Mouse (Mus musculus) kidney, postnatal 36 days (tissue): ENCODE measurements around the gene E130114P18Rik.

Experiments used
- DNase-seq, 2 experiments: peaks; one replicate each; pipeline ENCODE4 v3.0.0; 2021 to 2022; ENCODE audit warnings: mixed read lengths in 2 of 2

Gene E130114P18Rik

DNA sequence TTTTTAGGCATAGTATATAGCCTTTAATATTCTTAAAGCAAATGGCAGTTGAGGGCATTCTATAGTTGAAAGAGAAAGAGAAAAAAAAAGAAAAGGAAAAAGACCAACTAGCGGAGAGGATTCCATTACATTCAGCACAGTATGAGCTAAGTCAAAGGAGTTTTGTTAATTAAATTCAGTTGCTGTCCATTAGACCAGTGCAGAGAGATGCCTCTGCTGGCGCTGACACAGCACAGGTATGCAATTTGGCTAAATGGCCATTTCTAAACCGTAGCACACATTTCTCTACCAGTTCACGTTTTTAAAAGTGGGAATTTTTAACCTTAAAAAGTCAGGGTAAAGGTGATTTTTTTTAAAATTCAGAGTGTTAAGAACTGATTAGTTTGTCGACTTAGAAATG is 26.8 kb upstream of the E130114P18Rik start:
- no peak for DNase-seq

DNA sequence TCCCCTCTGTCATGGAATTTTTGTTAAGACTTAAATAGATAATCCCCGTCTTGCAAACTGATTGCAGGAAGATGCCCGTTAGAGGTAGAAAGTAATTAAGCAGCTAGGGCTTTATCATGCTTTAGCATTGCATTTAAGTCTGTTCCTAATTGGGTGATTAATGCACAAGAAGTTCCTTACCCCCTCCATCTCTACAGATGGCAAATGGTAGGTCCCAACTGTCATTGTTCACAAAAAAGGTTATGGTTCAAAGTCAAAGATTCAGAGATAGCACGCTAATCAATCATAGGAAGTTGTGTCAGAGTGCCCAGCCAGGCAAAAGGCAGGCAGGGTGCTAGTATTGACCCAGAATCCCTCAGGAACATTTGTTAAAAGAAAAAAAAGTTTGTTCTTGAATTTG is 25.9 kb upstream of the E130114P18Rik start:
- DNase-seq: no peak

DNA sequence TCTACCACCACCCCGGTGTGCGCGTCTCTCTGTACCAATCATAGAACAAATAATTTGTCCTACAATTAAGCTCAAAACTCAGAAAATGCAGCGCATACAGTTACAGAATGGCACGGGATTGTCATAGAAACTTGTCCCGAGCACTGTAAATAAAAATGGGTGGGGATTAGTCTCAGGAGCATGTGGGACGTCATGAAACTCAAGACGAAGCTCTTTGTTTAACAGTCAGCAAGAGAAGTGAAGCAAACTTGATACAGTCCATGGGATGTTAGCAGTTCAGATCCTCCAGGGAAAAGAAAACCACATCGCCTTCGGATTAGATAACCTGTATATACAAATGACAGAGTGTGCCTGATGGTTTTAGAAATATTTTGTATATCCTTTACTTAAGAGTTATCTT is 18.6 kb upstream of the E130114P18Rik start:
- DNase-seq: no peak

DNA sequence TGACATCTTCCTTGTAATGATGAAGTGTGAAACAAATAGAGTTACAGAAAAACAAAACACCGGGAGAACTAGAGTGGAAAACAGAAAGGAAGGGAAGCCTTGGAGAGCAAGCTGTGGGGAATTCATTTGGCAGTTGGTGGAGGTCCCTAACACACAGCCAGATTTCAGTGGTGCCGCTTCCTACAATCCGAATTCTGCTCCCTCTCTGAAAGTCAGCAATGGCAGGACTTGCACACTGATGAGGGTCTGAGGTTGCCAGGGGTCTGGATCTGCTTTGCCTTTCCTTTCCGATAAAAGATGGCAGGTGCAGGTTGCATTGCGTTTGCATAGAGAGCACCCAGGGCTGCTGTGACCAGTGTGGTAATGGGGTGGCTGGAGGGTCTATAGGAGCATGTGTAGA is 18.1 kb upstream of the E130114P18Rik start:
- DNase-seq: no peak

DNA sequence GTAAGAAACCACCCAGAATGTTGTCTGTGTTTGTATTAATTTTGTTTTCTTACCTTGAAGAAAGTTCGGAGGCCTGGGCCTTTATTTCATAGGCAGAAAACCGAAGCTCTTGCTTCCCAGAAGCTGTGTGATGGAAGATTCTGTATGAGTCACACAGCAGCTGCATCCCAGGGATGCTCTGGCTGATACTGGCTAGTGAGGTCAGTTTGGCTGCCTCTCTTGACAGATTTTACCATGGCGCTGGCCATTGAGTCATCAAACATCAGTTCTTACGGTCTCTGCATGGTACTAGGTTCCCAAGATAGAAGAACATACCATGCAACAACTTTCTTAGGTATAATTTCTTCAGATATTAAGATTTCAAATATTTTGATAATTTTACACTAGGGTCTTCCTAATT is 17.0 kb upstream of the E130114P18Rik start:
- no peak for DNase-seq

DNA sequence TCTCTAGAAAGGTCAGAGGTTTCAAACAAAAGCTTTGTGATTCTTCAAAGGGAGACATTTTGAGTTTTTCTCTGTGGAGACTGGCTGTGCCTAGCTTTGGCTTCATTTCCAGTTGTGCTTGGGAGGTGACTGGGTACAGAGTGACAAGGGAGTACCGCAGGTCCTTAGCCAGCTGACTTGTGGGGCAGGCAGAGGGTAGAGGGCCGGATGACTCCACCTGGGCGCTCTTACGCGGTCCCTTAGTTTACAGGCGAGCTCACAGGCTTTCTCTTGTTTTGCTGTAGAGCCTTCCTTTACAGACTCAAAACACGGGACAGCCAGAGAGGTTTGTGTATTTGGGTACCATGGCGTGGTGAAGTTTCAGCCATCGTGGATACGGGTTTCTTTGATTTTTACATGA is 16.1 kb upstream of the E130114P18Rik start:
- DNase-seq: no peak

DNA sequence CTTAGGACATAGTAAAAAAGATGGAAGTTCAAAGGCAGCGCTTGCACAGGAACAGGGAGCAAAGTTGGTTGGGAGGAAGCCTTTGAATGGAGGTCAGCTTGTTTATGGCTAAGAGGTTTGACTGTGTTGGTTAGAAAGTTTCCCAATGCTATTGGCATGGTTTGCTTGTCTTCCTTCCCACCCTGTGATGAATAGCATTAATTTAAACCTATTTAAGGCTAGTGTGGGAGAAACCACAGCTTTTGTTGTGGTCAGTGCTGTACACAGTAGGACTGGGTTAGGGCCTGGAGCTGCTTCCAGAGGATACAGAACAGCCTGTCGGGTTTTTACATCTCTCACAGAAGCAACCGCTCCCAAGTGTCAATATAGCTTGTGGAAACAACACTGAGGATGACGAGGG is 10.7 kb upstream of the E130114P18Rik start:
- DNase-seq: no peak

DNA sequence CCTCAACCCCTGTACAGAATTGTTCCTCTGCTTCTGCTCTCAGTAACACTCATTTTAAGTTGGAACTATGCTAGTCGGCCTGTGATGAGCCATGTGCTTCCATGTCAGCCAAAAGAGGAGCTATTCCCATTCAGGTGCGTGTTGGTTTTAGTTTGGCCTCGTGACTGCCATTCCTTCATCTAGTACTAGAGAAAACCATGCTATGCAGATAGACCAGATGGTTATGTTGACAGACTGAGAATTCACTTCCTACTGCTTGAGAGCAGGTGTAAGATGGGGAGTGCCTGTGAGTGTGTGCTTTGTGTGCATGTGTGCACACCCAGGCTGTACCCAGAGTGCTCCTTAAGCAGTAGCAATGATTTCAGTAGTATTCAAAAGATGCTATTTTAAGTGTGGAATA is 9.6 kb upstream of the E130114P18Rik start:
- DNase-seq: no peak

DNA sequence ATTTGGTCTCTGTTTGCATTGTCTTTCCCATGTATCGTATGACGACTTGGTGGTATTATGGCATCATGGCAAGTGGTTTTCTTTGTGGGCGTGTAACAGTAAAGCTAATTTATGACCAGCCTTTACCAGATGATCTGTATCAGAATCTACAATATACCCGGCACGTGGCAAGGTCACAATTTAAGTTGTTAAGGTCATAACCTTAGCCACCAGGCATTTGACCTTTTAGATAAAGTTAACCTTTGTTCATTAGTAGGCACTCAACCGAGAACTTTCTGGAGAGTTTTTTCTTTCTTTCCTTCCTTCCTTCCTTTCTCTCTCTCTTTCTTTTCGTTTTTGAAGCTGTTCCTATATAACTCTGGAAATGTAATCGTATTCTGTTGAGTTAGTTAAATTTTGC is 8.7 kb upstream of the E130114P18Rik start:
- DNase-seq: no peak

DNA sequence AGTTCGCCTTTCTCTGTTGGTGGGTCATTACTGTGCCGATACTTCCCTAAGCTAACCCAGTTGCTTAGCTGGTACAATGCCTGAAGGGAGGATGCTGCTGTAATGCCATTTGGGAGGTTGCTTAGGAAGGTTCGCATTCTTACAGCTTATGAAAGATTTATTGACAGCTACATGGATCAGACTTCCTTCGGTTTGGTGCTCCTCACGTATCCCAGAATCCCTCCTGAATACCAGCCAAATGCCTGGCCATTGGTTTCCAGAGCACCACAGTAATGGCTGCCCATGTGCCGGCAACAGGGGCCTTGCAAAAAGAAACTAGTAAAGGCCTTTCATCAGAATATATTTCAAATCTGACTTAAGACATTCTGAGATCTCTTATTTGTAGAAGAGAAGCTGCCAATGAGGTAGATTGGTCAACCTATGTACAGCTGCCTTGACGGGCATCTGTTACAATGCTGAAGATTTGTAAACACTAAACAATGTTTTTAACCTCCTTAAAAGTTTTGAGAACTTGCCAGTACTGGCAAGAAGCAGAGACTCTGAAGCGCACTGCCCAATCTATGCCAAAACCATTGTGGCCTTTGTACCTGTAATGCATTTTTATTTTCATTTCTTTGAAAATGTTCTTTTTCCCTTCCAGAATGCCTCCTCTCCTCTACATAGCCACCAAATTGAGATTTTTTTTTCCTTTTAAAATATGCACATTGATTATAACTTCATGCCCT is 7.8 kb upstream of the E130114P18Rik start:
- DNase-seq: no peak

DNA sequence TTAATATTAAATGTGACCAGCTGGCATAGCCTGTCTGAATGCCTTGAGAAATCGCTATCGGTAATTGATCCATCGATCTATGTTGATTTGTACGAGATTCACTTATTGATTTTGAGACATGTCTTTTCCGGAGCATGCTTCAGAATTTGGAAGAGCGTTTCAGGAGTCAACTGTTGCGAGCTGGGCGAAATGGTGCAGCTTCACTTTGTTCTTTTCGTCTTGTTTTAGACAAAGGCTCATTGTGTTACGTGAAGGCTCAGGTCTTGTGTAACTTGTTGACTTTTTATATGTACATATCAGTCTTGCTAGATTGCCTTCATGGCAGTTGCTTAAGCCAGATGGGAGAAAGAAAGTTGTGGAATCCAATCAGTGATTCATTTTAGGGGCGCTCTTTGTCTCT is 6.4 kb upstream of the E130114P18Rik start:
- DNase-seq: no peak

DNA sequence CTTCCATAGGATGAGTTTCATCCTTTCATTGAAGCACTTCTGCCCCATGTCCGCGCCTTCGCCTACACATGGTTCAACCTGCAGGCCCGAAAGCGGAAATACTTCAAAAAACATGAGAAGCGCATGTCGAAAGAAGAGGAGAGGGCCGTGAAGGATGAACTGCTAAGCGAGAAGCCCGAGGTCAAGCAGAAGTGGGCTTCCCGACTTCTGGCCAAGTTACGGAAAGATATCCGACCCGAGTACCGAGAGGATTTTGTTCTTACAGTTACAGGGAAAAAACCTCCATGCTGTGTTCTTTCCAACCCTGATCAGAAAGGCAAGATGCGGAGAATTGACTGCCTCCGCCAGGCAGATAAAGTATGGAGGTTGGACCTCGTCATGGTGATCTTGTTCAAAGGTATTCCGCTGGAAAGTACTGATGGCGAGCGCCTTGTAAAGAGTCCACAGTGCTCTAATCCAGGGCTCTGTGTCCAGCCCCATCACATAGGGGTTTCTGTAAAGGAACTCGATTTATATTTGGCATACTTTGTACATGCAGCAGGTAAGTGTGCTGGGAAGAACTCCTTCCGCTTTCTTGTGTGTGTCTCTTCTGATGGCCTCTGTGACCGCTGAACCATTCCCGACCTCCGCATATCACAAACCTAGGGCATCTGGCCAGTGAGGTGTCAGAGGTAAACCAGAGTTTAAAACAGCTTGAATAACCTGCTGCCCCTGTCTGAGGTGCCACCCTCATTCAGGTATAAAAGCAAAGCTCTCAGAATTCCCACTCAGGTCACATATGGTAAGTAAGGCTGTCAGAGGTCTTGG is 5.4 kb upstream of the E130114P18Rik start:
- no peak for DNase-seq

DNA sequence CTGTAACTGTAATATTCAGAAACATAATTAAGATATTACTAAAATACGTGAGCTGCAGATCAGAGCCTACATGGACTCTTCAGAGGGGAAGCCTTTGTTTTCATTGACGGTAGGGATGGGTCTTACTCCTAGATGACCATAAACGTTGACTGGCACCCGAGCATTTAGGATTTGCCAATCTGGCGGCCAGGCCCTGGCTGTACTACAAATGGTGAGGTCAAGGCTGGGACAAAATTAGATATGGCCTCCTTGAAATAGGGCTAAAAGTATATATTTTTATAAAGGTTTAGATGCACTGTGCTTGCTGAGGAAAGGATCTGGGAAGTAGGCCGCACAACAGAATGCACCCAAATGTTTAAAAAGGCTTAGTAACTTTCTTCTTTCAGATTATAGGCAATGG is 4.6 kb upstream of the E130114P18Rik start:
- no peak for DNase-seq

DNA sequence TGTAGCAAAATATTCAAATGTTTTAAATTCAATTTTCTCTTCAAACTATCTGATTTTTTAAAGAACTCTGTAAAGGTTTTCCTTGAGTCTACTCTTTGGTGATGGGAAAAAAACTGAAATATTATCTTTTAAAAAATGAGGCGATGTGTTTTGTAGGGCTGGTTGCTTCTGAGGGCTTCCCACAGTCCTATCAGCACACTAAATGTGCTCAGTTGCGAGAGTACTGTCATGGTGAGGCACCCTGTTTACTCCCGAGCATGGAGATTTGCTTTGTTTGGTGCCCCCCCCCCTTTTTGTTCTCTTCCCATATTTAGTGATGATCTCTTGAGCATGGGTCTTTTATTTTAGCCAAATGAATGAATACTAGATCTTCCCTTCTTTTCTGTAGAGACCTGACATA is 4.2 kb upstream of the E130114P18Rik start:
- DNase-seq: no peak

DNA sequence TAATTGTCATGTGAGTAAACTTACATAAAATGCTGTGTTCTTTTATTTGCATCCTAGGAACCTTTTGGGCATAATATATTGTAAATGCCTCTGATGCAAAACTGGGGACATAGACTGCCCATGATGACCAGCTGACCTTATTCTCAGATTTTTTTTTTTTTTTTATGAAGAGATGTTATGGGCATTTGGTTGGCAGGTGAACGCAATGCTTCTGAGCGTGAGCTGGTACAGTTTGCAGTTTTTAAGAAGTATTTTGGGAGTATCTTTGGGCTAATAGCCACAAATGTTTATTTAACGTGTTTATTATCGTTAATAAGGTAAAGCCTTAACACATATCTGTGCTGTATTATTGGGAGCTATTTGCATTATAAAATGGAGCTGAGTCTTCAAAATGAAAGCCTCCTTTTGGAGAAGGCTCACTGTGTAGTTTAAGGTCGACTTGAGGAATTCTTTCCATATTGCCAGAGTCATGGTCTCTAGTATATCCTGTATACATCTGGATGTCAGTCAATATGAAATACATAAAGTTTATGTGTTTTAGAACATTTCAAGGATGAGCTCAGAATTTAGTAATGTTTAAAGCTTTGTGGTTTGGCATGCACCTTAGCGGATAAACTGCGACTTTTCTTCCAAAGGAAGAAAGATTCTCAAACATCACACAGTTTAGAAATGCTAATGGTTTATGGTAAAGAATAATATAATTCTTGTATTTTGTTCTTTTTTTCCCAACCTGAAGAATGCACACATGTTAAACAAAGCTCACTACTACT is 3.0 kb upstream of the E130114P18Rik start:
- DNase-seq: no peak

DNA sequence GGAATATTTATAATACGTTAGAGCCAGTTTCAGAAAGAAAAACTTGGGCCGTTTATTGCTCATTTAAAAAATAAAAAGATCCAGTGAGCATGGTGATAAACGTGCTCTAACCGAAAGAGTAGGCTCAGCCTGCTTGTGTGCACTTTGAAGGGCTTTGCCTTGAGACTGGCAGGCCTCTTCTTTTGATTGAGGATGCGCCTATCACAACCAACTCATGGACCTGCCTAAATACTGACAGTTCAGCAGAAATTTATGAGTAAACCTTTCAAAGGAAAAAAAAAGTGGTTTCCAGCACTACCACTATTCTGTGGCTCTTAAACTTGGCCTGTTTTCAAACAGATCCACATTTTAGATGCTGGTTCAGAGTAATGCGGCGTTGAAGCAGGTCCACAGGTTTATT is 2.1 kb upstream of the E130114P18Rik start:
- DNase-seq: no peak

DNA sequence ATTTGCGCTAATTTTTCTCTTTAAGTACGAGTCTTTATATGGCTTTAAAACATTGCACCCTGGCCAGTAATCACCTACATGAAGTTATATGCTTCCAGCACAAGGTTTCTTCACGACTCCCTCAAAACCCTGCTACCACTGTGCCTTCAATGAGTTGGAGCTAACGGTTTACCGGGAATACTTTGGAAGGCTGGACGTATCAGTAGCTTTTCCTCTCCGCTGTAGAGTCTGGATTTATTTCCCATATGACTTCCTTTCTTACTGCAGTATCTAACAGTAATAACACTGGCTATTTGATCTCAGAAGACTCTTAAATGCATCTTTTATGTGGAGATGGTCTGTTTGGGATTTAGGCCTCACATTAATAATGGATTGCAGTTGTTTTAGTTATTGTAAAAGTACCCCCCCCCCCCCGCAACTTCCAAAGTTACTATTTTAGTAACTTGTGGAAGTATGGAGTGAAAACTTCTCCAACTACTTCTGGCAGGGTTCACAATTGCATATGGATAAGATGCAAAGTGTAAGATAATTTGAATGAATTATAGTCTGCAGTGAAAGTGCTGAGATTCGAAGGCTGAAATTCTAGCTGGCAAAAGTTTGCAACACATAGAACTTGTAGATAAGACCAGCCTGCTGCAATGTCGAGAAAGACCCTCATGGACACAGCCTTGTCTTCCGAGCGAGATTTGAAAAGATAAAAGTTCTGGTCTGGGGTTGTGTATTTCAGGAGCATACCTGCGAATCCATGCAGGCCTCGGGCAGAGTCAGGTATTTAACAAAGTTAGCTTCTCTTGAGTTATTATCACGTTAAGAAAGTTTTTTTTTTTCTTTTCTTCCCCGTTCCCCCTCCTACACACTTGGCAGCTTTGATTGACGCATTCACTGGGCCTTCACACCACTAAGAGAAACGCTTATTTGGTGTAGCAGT is 1.4 kb upstream of the E130114P18Rik start:
- no peak for DNase-seq

DNA sequence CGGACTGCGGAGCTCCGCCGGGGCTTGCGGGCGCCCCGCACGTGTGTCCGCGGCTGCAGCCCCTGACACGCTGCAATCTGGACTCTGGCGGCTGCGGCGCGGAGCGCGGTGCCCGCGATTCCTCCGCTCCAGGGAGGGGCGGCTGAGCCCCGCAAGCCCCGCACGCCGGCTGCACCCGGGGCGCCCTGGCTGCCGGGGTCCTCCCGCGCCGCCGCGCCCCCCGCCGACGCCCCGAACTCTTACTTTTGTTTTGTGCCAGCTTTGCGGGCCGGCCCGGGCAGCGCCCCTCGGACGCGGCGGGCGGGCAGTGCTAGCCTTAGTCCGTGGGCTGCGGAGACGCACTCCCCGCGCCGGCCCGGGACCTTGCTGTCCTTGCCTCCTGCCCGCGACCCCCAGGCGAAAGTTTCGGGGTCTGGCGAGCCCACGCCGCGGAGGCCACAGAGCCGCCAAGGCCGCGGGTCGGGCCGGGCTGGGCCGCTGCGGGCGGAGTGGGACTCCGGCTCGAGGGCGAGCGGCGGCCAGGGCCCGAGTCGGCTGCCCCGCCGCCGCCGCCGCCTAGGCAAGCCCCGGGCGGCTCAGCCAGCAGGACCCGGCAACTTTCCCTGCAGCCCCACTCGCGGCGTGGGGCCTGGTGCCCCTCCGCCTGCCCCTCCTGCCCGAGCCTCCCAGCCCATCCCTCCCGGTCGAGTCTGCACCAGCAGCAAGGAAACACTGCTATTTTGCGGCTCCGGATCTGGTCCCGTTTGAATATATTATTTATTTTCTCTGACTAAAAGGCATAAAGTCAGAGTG is 529 bp upstream of the E130114P18Rik start:
- peak in 1 of 2 experiments; percentile 66 for DNase-seq

DNA sequence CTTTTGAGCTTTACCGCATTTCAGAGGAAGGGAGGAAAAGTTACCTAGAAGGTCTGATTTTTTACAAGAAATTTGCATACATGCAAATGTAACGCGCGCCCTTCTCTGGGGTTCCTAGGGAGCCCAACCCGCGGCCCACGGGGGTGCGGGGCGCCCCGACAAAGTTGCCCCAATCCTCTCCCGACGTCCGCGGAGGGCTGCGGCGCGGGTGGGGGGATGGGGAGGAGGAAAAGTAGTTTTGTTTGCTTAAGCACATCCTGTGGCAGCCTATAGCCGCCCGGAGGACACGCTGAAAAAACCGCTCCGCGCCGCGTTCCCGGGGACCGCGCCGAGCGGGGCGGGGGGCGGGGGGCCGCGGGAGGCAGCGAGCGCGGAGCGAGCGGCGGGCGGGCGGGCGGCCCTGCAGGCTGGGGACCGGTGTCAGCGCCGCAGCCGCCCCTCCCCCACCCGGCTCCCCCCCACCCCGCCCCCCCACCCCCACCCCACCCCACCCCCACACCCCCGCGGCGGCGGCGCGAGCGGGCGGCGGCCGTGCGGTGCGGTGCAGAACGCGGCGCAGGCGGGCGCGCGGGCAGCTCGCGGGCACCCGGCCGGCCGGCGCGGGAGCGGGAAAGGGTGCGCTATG is 685 bp downstream of the E130114P18Rik start:
- DNase-seq: peak; percentile 40 to 66

DNA sequence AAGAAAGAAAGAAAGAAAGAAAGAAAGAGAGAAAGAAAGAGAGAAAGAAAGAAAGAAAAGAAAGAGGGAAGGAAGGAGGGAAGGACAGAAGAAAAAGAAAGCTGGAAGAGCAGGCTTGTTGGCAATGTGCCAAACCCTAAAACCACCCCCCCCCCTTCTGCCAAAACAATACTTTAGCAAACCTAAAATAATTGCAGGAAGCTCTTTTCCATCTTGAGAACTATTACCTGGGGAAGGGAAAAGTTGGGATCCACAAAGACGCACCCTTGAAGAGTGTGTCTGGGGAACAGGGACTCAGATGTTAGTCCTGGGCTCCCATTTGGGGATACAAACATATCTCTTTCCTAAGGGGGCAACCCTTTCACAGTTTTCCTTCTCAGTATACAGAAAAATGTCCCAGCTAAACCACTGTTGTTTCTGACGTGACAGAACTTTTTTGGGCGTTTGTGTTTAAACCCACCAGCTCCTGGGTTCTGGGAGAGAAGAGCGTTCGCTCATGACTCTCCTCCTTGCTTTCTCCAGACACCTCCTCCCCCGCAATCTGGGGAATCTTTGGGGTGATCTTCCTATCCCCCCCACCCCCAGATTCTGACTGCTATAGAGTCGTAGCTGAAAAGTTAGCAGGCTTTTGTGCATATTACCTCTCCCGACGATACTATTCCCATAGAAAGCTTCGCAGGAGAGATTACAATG is 1.3 kb downstream of the E130114P18Rik start:
- DNase-seq: peak in 1 of 2 experiments; percentile 31
